Mouse (Mus musculus) inflammation-experienced regulatory T-cells, adult 6 months (primary cell): ENCODE data around the gene Dlx4. TPM values are rescaled to one million over a fixed set of nuclear protein-coding genes. Genes with fewer than 3 reads are reported as not detected.

Experiments
- ATAC-seq: one replicate; pipeline ENCODE4 v1.8.0; 2017
- polyA plus RNA-seq, 3 experiments: library from polyadenylated mRNA; unstranded; fragments of 100-300 nt; shearing (Covaris generic); gene quantifications; one replicate each; pipeline ENCODE4 v1.2.1; 2017

Dlx4 gene
- polyA plus RNA-seq, 3 experiments from 2014 or later, result not detected

GRCm38 (mm10) chr11:95102161-95102904 lies 43.7 kb downstream of the Dlx4 start:
- no peak for ATAC-seq

DNA sequence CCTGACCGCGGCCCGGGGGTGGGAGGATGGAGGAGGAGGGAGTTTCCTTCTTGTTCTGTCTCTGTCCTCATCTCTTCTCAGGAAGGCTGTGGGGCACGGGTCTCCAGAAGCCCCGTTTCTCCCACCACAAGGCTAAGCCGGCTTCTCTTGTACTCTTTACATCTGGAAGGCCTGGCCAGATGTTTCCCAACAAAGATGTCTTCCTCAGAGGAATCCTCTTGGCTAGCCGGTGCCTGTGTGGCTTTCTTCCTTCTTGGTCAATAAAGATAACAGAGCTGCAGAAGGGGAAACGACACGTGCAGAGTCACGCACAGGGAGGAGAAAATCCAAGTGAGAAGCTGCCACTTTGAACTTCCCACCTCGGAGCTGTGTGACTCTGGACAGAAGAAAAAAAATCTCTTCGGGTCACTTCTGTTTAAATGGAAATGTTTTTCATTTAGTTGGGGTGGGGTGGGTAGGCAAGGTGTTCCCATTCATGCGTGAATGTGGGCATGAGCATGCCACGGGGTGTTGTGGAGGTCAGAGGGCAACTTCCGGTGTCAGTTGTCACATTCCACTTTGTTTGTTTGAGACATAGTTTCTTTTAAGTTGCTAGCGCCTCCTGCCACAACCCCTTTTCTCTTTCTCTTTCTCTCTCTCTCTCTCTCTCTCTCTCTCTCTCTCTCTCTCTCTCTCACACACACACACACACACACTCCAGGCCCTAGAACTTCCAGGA lies 44.8 kb downstream of the Dlx4 start:
- ATAC-seq, result no peak

- ATAC-seq, result no peak
Measured at GRCm38 (mm10) chr11:95100393-95100792, 45.7 kb downstream of the Dlx4 start.

DNA sequence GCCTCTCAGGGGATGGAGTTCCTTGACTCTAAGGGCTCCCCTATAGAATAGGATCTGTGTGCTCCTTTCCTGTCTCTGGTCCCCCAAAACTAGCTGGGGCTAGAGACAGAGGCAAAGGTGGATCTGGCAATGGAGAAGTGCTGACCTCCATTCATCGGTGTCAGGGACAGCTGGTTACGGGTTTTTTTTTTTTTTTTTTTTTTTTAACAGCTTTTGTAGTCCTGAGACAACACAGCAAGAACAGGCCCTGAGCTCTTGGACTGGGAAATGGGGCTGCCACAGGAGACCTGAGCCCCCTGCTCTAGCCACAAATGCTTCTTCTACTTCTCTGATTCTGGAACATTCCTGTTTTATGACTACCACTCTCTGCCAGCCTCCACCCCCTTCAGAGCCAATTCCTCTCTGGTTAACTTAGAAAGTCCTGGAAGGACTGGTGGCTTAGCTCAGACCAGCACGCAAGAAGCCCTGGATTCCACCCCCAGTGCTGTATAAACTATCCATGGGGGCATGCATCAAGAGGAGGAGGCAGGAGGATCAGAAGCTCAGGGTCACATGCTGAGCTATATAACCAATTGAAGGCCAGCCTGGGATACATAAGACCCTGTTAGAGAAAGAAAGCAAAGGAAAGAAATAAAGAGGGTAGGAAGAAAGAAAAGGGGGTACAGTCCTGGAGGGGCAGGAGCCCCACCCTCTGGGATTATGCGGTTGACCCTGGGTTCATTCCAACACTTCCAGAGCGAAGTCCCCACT lies 47.5 kb downstream of the Dlx4 start:
- ATAC-seq, result no peak

DNA sequence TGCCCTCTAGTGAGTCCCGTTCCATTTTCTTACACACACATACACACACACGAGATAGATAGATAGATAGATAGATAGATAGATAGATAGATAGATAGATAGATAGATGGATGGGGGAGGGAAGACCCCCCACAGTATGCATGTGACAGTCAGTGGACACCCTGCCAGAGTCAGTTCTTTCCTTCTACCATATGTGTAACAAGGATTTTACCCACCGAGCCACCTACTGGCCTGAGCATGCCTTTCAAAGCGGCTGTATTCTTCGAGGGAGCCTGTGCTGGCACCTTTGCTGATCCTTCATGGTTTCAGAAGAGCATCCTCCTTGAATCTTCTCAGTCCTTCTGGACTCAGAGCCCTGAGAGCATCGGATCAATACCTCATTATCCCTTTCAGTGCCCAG lies 48.2 kb downstream of the Dlx4 start:
- no peak for ATAC-seq

- no peak for ATAC-seq
Measured at GRCm38 (mm10) chr11:95096608-95097373, 49.3 kb downstream of the Dlx4 start.

GRCm38 (mm10) chr11:95095596-95095995 lies 50.5 kb downstream of the Dlx4 start:
- ATAC-seq, result no peak

DNA sequence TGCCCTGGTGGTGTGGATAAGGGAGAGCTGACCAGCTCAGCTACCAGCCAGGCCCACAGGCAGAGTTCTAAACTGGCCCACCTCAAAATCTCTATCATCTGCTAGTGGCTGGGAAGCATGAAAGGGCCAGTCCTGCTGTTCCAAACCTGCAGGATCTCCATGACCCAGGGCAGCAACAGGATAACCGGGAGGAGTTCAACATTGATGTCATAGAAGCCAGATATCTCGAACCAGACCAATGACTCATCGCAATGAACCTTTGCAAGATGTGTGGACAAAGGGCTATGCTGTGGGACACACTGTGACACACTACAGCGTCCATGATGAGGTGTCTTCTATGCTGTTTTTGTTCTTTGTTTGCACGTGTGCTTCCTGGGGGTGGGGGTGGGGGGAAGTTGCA lies 53.0 kb downstream of the Dlx4 start:
- no peak for ATAC-seq

Other genes with a start within 250 kb of the Dlx4 start
- under 1 TPM; 0.13 to 0.62 (median 0.15) TPM for gene Col1a1, start 210.0 kb downstream of the Dlx4 start, polyA plus RNA-seq
- gene Hils1, start 178.7 kb downstream of the Dlx4 start, polyA plus RNA-seq, result not detected
- gene Sgca, start 169.9 kb downstream of the Dlx4 start, polyA plus RNA-seq, result not detected
- gene Ppp1r9b, start 155.2 kb downstream of the Dlx4 start, polyA plus RNA-seq, result 10 to 100 TPM; 19.1 to 24.8 (median 24.8) TPM
- gene Samd14, start 136.4 kb downstream of the Dlx4 start, polyA plus RNA-seq, result under 1 TPM; 0.18 to 0.61 (median 0.46) TPM
- gene Pdk2, start 104.9 kb downstream of the Dlx4 start, polyA plus RNA-seq, result 1 to 10 TPM; 2.4 to 9.2 (median 8.2) TPM
- gene Itga3, start 69.5 kb downstream of the Dlx4 start, polyA plus RNA-seq, result 1 to 10 TPM in 2 of 3 experiments, under 1 TPM in 1; 0.93 to 2.2 (median 1.0) TPM
- not detected for gene Dlx3, start 26.1 kb downstream of the Dlx4 start, polyA plus RNA-seq
- gene Tac4, start 115.3 kb upstream of the Dlx4 start, polyA plus RNA-seq, result under 1 TPM in 1 of 3 experiments, not detected in 2; 0.47 TPM
- gene Kat7, start 164.0 kb upstream of the Dlx4 start, polyA plus RNA-seq, result 10 to 100 TPM; 45.4 to 49.3 (median 47.4) TPM
- 10 to 100 TPM; 11.4 to 28.1 (median 26.5) TPM for gene Fam117a, start 190.8 kb upstream of the Dlx4 start, polyA plus RNA-seq
- gene Slc35b1, start 238.4 kb upstream of the Dlx4 start, polyA plus RNA-seq, result 10 to 100 TPM; 63.5 to 83.2 (median 70.3) TPM